Mouse (Mus musculus) B cell, adult 2 months (primary cell): ENCODE data around the gene Ces5a.
"Not testable (repeated sequence)": the region's sequence is repeated elsewhere in the genome, so short reads cannot be mapped to it uniquely, and the experiment has no call there.

Experiments used
- DNase-seq, 2 experiments: peaks; one replicate each; pipeline ENCODE4 v3.0.0; 2022

Gene Ces5a

GRCm38 (mm10) chr8:93535730-93536129 is at the start of gene Ces5a:
Ces5a (minus strand) TSS chr8:93535830.
- no peak for DNase-seq

GRCm38 (mm10) chr8:93572841-93573240 is 37.2 kb upstream of the Ces5a start:
- no peak for DNase-seq

DNA sequence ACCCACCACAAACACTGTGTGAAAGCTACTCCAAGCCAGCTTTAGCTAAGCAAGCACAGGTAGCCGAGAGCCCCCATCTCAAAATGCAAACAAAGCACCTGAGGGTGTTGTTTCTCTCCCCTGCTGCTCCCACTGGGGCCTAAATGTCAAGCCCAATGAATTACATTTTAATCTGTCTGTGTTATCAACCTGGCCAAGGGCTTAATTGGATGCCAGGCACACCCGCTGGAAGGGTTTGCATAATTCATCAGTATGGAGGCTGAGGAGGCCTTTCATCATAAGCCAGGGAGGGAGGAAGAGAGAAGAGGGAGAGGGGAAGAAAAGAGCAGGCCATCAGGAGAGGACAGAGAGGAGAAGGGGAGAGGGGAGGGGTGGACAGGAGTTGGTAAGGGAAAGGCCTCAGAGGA is 36.5 kb upstream of the Ces5a start:
- DNase-seq: no peak

- no peak for DNase-seq
Measured at GRCm38 (mm10) chr8:93571369-93571985, 35.8 kb upstream of the Ces5a start.

DNA sequence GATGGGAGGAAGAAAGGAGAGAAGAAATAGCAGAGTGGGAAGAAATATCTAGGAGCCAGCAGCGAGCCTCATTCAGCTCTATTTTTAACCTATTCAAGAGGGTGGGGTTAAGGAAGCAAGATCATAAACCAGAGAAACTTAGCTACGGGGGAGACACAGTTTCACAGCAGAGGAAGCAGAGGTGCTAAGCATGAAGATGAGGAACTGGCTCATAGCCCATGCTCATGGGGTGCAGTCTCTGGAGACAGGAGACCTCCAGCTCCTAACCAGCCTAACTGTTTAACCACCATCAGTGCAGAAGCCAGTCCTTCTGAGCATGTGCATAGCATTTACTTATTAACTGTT is 34.5 kb upstream of the Ces5a start:
- no peak for DNase-seq

GRCm38 (mm10) chr8:93569311-93570185 is 33.9 kb upstream of the Ces5a start:
- no peak for DNase-seq

DNA sequence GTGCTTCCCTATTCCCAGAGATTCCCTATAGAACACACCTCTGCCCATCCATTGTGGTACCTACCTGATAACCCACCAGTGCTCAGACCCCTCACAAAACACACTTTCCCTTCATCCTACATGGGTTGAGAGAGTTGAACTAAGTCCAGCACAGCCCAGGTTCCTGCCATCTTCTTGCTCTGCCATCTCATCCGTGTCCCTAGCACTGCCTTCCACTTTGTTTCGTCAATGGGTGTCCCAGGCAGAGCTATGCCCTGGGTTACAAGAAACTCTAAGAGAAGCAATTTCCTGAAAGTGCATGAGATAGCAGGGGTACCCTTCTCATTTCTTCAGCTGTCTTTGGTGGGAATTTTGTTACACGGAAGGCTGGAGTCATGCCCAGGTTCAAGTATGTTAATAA is 33.0 kb upstream of the Ces5a start:
- no peak for DNase-seq

- DNase-seq: no peak
Measured at GRCm38 (mm10) chr8:93567086-93567485, 31.5 kb upstream of the Ces5a start.

DNA sequence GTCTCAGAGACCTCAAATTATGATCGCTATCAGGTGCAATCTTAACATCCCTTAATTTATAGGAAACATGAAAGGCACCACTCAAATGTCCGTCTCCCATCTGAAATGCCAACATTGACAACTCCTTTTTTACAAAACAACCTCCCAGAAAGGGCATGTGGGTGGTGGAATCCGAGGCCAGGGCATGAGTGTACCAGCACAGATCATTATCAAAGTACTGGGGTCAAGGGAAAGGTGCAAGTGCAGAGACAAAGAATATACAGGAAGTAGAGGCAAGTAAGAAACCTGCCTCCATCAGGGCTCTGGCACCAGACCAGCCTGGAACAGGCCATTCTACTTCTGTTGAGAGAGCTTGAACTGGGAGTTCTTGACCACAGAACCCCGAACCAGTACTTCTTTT is 29.0 kb upstream of the Ces5a start:
- no peak for DNase-seq

- DNase-seq: no peak
Measured at GRCm38 (mm10) chr8:93563551-93563950, 27.9 kb upstream of the Ces5a start.

DNA sequence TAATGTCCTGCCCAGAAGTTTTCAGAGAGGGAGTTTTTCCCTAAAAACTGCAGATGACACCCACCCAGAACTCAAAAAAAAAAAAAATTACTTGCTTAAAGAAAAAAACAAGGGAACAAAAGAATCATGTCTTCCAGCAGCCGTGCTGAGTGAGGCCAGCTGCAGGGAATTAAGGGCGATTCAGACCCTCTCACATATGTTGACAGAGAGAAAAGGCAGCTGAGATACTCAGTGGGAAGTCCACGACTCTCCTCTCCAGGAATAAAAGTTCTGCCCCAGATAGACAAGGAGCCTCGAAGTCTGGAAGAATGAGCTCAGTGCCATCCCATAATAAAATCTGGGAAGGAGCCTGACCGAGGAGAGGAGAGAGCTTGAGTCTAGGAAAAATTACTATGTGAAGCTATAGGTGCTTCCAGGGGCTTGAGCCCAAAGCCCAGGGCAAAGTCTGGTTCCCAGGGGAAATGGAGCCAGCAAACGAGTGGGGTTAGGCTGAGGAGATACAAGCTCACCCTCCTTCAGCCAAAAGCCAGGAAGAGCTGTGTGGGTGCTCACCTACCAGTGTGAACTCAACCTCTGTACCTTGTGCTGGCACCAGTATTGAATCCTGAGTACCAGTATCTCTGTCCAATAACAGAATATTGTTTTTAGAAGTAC is 27.1 kb upstream of the Ces5a start:
- DNase-seq: no peak

- DNase-seq: no peak
Measured at GRCm38 (mm10) chr8:93561271-93561670, 25.6 kb upstream of the Ces5a start.

- DNase-seq: no peak
Measured at GRCm38 (mm10) chr8:93559696-93560095, 24.1 kb upstream of the Ces5a start.

GRCm38 (mm10) chr8:93502634-93503033 is 33.0 kb downstream of the Ces5a start:
- DNase-seq: no peak

GRCm38 (mm10) chr8:93499437-93499836 is 36.2 kb downstream of the Ces5a start:
- no peak for DNase-seq

DNA sequence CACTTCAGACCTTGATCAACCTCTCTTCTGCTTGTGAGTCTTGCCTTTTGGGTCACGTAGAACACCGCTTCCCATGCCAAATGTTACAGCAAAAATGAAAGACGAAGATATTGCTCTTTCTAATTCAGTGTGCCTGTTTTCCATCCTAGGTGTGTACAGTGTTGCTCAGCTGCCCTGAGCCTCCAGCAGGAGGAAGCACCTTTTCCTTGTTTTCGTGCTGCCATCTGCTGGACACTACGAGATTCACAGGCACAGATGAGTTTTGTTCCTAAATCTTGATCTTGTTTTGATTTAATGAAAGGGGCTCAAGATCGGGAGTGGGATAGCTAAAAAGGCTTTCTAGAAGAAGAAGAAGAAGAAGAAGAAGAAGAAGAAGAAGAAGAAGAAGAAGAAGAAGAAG is 40.3 kb downstream of the Ces5a start:
- DNase-seq: no peak

DNA sequence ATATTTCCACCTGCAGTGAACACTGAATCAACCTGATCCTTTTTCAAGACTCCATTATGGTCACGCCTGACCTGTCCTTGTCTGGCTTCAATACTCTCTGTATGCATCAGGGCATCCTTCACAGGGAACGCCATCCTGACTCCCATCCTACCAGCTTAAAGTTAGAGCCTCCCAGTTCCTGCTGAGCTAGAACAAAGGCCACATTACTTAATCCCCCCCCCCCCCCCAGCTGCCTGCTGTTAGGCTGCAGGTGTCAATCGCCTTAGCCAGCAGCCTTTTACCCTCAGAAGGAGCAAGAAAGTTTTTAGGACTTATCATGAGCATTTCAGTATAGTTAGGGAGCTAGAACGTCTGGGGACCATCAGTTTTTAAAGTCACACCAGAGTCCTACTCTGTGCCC is 46.9 kb downstream of the Ces5a start:
- no peak for DNase-seq

- no peak for DNase-seq
Measured at GRCm38 (mm10) chr8:93478211-93478610, 57.4 kb downstream of the Ces5a start.

DNA sequence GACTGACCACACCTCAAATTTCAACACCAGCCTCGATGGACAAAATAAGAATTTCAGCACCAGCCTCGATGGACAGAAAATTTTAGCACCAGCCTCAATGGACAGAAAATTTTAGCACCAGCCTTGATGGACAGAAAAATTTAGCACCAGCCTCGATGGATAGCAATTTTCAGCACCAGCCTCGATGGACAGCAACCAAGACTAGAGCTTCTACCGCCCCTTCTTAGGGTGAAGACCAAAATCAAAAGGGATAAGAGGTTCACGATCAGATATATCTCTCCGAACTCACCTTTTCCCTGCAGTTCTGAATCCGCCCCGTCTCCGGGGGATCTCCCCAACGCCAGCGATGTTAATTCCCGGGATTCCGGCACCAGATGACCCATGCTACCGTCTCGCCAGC is 65.9 kb downstream of the Ces5a start:
- not testable (repeated sequence) for DNase-seq

GRCm38 (mm10) chr8:93454258-93454877 is 81.3 kb downstream of the Ces5a start:
- no peak for DNase-seq
